Mouse (Mus musculus) kidney, adult 2 months (tissue): ENCODE results near the gene Aamp. TPM values are rescaled to one million over a fixed set of nuclear protein-coding genes. Genes with fewer than 3 reads are reported as not detected.

ENCODE experiments used
- DNase-seq: peaks from one replicate; pipeline ENCODE4 v3.0.0; 2021
- H3K27ac ChIP-seq: fragments of 200-500 bp; 2 replicates; pipeline ENCODE4 v1.5.1; 2012; ENCODE audit warnings: low read depth, low read length, control low read depth, inconsistent platforms; ENCODE audit not compliant: insufficient read depth
- H3K27me3 ChIP-seq: fragments of 200-500 bp; replicated peaks from 2 replicates; pipeline ENCODE4 v1.6.1; 2012; ENCODE audit warnings: mild to moderate bottlenecking, moderate library complexity, low read length, inconsistent platforms; ENCODE audit not compliant: control insufficient read depth, insufficient read depth
- H3K36me3 ChIP-seq: fragments of 200-500 bp; 2 replicates; pipeline ENCODE4 v1.6.1; 2012; ENCODE audit warnings: mild to moderate bottlenecking, moderate library complexity, low read length, inconsistent platforms; ENCODE audit not compliant: control insufficient read depth, insufficient read depth
- H3K4me1 ChIP-seq: fragments of 200-500 bp; 2 replicates; pipeline ENCODE4 v1.6.1; 2011; ENCODE audit warnings: low read length; ENCODE audit not compliant: control insufficient read depth, insufficient read depth
- H3K4me3 ChIP-seq: fragments of 200-500 bp; 2 replicates; pipeline ENCODE4 v1.5.1; 2011; ENCODE audit warnings: mild to moderate bottlenecking, low read depth, low read length, control low read depth; ENCODE audit not compliant: insufficient read depth
- CTCF ChIP-seq: fragments of 200-500 bp; conservative IDR thresholded peaks from 2 replicates; pipeline ENCODE4 v1.5.1; 2011; ENCODE audit warnings: low read depth, mild to moderate bottlenecking, control low read depth, low read length, moderate library complexity, mixed read lengths; ENCODE audit not compliant: insufficient read depth, insufficient read length
- POLR2A ChIP-seq: fragments of 200-500 bp; IDR thresholded peaks from one replicate; pipeline ENCODE4 v1.6.1; 2011; ENCODE audit warnings: low read depth, low read length, control low read depth
- WGBS: fragments of 180-500 bp; shearing (Covaris S2); methylation state at CpG from one replicate; pipeline ENCODE4 v1.1.7; 2018; 5-methylcytosine and 5-hydroxymethylcytosine counted together
- polyA plus RNA-seq: library from polyadenylated mRNA; depleted of rRNA; stranded (reverse); fragments of >200 nt; gene quantifications from 2 replicates; pipeline ENCODE4 v1.2.3, GENCODE M21; 2012

Aamp gene
- polyA plus RNA-seq, 1 experiment = 217 TPM

GRCm38 (mm10) chr1:74240832-74241231 lies 43.7 kb downstream of the Aamp start:
- no peak overlapping the region for H3K27ac ChIP-seq
- TF ChIP-seq POLR2A (no peak), CTCF (no peak)

GRCm38 (mm10) chr1:74240311-74240710 lies 44.2 kb downstream of the Aamp start:
- Histone ChIP-seq H3K27me3 (no peaks in the 10 kb centered on the region), H3K36me3 (no peaks in the 10 kb centered on the region), H3K4me3 (no peak overlapping the region), H3K27ac (no peak overlapping the region), H3K4me1 (peaks cover 10% of the 10 kb centered on the region)
- DNase-seq = no peak
- TF ChIP-seq CTCF (no peak), POLR2A (no peak)
- 21% methylated on average over 6 of the region's 6 CpGs for WGBS

More at GRCm38 (mm10) chr1:74240832-74241231, 43.7 kb downstream of the Aamp start:
- Histone ChIP-seq H3K4me1 (peaks cover 13% of the 10 kb centered on the region), H3K4me3 (no peak overlapping the region), H3K27me3 (no peaks in the 10 kb centered on the region), H3K36me3 (no peaks in the 10 kb centered on the region)
- DNase-seq = no peak
- 40% methylated on average over 4 of the region's 4 CpGs for WGBS

- TF ChIP-seq POLR2A (no peak), CTCF (no peak)
- no peaks in the 10 kb centered on the region for H3K27me3 ChIP-seq
- peaks cover 8% of the 10 kb centered on the region; the same call in 1 of the 2 replicates for H3K4me1 ChIP-seq
- H3K4me3 ChIP-seq = no peak overlapping the region
- no peaks in the 10 kb centered on the region for H3K36me3 ChIP-seq
- WGBS = 36% methylated on average over 11 of the region's 11 CpGs
- DNase-seq = no peak
- H3K27ac ChIP-seq = no peak overlapping the region
Measured at GRCm38 (mm10) chr1:74239618-74240017, 44.9 kb downstream of the Aamp start.

DNA sequence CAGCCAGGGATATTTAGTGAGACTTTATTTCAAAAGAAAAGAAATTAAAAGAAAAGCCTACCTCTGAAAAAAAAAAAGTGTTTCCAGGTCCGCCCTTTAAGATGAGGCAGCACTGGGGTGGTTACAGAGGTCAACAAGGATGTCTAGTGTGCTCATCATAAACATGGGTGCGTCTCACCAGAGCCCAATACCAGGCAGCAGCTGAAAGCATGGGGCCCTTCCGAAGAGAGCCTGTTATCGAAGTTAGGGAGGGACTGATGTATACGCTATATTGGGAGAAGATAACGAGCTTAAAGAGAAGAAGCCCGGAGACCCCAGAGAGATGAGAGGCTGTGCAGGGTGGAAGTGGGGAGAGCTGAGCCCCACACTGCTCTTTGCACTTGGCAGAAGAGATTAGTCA lies 45.4 kb downstream of the Aamp start:
- H3K27me3 ChIP-seq = no peaks in the 10 kb centered on the region
- TF ChIP-seq POLR2A (no peak), CTCF (no peak)
- H3K36me3 ChIP-seq = no peaks in the 10 kb centered on the region
- no peak overlapping the region for H3K4me3 ChIP-seq
- H3K27ac ChIP-seq = no peak overlapping the region
- H3K4me1 ChIP-seq = peaks cover 8% of the 10 kb centered on the region; the same call in 1 of the 2 replicates
- WGBS = 44% methylated on average over 7 of the region's 7 CpGs
- no peak for DNase-seq

GRCm38 (mm10) chr1:74238136-74238535 lies 46.4 kb downstream of the Aamp start:
- peaks cover 8% of the 10 kb centered on the region; the same call in 1 of the 2 replicates for H3K4me1 ChIP-seq
- TF ChIP-seq CTCF (no peak), POLR2A (no peak)
- 31% methylated on average over 1 of the region's 1 CpGs for WGBS
- H3K27me3 ChIP-seq = no peaks in the 10 kb centered on the region
- no peak for DNase-seq
- no peak overlapping the region for H3K27ac ChIP-seq
- H3K36me3 ChIP-seq = no peaks in the 10 kb centered on the region
- H3K4me3 ChIP-seq = peak overlapping the region; percentile 22; the same call in 1 of the 2 replicates

GRCm38 (mm10) chr1:74237671-74238070 lies 46.9 kb downstream of the Aamp start:
- H3K27ac ChIP-seq = no peak overlapping the region
- 11% methylated on average over 5 of the region's 5 CpGs for WGBS
- peaks cover 8% of the 10 kb centered on the region; the same call in 1 of the 2 replicates for H3K4me1 ChIP-seq
- DNase-seq = no peak
- no peaks in the 10 kb centered on the region for H3K27me3 ChIP-seq
- no peaks in the 10 kb centered on the region for H3K36me3 ChIP-seq
- no peak overlapping the region for H3K4me3 ChIP-seq
- no peak for TF ChIP-seq CTCF
- TF ChIP-seq POLR2A = no peak

- Histone ChIP-seq H3K4me3 (peak overlapping the region; percentile 83), H3K27me3 (no peaks in the 10 kb centered on the region), H3K27ac (peak overlapping the region; percentile 79), H3K4me1 (peaks cover 8% of the 10 kb centered on the region; the same call in 1 of the 2 replicates), H3K36me3 (no peaks in the 10 kb centered on the region)
- TF ChIP-seq CTCF (no peak), POLR2A (no peak)
- peak; percentile 53 for DNase-seq
- under 1% methylated on average over 57 of the region's 57 CpGs for WGBS
Measured at GRCm38 (mm10) chr1:74236590-74237317, 47.8 kb downstream of the Aamp start.
